Mouse (Mus musculus): ENCODE data around the gene Vwa2. TPM values are rescaled to one million over a fixed set of nuclear protein-coding genes. Genes with fewer than 3 reads are reported as not detected.

The Vwa2 gene
- polyA plus RNA-seq (2017; shearing (Covaris generic)) = not detected

DNA sequence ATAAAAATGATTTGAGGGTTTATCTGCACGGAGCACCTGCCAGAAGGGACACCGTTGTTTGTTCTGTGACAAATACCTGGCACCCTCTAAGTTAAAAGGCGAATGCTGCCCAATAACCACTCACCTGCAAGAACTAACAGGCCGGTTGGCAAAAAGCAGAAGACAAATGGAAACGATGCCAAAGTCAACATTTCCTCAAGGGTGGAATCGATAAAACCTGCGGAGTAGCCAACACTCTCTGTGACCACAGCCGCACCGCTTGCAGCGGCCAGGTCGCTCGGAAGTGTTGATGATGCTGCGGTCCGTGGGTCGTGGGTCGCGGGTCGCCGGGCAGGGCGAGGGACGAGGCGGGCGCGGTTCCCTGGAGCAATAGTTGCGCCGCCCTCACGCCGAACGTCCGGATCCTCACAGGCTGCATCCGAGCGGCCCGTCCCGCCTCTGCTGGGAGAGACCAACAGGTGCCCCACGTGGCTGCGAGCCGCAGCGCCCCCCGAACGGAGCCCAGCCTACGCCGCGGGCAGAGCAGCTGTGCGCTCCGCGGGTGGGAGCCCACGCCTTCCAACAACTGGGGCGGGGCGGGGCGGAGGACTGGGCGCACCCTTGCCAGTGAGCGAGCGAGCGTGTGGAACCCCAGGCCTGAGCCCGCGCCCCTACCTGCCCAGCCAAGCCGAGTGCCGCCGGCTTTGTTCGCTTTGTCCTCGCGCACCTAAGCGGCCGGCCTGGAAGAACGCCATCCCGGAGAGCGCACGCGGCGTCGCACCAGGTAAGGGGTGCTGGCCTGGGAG is at the start of gene Vwa2:
TSS of gene Vwa2 (plus strand) at position 434 of the 785 bp plus-strand sequence.

DNA sequence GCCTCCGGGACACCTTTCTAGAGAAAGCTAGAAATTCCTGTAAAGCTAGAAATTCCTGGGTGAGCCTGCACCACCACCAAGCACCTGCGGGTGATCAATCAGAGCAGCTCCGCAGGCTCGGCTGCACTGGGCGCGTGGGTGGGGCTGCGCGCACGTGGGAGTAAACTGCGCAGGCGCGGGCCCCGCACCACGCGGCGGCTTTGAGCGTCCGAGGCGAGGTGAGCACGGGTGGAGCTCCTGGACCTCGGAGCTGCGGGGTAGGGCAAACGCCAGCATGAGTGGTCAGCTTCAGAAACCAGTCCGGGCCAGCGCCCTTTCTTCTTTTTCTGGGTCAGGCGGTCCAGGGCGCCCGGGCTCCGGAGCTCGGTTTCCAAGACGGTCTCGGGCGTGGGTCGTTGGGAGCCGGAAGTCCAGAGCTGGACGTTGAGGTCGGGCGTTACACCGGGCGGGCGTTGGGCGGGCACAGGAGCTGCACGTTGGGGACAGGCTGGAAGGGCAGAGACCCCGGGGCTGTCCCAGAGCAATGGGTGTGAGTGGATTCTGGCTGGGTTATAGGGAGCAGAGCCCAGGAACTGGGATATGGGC is 47.9 kb upstream of the Vwa2 start, which contains the start of gene Tdrd1:
TSS of gene Tdrd1 (plus strand) at position 163 of the 585 bp plus-strand sequence.

Other genes with a start within 250 kb of the Vwa2 start
- not detected for gene Adrb1, start 152.1 kb upstream of the Vwa2 start, polyA plus RNA-seq (2017; shearing (Covaris generic))
- 38.9 TPM for gene Ccdc186, start 52.1 kb upstream of the Vwa2 start, polyA plus RNA-seq (2017; shearing (Covaris generic))
- gene Tdrd1, start 48.0 kb upstream of the Vwa2 start, polyA plus RNA-seq (2017; shearing (Covaris generic)) = not detected
- gene Afap1l2, start 134.0 kb downstream of the Vwa2 start, polyA plus RNA-seq (2017; shearing (Covaris generic)) = not detected

Data from naive thymus-derived CD4-positive, alpha-beta T cell, adult 5 months (primary cell).